Mouse (Mus musculus) left cerebral cortex, adult 2 months (tissue): Measurements from ENCODE around the gene Ccser1. TPM values are rescaled to one million over a fixed set of nuclear protein-coding genes. Genes with fewer than 3 reads are reported as not detected.
A peak's percentile ranks its signal among the peaks of the same experiment; 100 is the strongest.

Experiments
- DNase-seq, 2 experiments: peaks; one replicate each; pipeline ENCODE4 v3.0.0; 2021 to 2022; ENCODE audit warnings: low spot score in 2 of 2, mixed read lengths in 1 of 2; ENCODE audit errors: extremely low spot score in 1 of 2
- H3K27ac ChIP-seq: fragments of 200-600 bp; 2 replicates; pipeline ENCODE4 v1.8.1; 2022
- H3K4me3 ChIP-seq: fragments of 200-600 bp; 2 replicates; pipeline ENCODE4 v1.8.1; 2022
- CTCF ChIP-seq: fragments of 200-600 bp; IDR thresholded peaks from 2 replicates; pipeline ENCODE4 v1.8.1; 2022; ENCODE audit warnings: antibody characterized with exemption, mild to moderate bottlenecking, moderate library complexity
- intact Hi-C: fragments of 180-260 bp; cut with DNase I; formaldehyde crosslinking; loops from one replicate; pipeline ENCODE4 v1.15.1; 2025
- total RNA-seq, 2 experiments: library from RNA; stranded (reverse); gene quantifications; 2 replicates each; pipeline ENCODE4 v1.2.3; 2021

The Ccser1 gene
- total RNA-seq, 2 experiments from 2014 or later, result 34.2 to 36.0 TPM

DNA sequence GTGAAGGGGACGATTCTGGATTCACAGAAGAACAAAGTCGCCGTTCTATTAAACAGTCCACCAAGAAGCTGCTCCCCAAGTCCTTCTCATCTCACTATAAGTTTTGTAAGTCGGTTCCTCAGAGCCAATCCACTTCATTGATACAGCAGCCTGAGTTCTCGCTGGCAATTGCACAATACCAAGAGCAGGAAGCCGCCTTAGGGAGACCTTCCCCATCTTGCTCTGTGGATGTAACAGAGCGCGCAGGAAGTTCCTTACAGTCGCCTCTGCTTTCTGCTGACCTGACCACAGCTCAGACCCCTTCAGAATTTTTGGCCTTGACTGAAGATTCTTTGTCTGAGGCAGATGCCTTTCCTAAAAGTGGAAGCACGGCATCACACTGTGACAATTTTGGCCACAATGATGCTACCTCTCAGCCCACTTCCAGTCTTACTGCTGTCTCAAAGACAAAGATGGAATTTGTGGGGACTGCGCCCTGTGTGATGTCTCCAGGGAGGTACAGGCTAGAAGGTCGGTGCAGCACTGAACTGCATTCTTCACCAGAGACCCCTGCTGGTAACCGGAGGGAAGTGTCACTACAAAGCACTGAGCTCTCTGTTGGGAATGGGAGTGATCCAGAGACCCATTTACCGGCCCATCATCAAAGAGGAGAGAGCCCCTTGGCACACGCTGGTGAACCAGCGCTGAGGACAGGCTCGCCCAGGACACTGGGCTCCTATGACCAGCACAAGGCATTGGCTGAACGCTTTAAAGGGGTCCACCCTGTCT is 131.4 kb downstream of the Ccser1 start:
- Histone ChIP-seq H3K4me3 (no peak overlapping the region), H3K27ac (no peak overlapping the region)
- intact Hi-C loops, result no loop called here
- TF ChIP-seq CTCF, result peak; percentile 18
- DNase-seq, result no peak

DNA sequence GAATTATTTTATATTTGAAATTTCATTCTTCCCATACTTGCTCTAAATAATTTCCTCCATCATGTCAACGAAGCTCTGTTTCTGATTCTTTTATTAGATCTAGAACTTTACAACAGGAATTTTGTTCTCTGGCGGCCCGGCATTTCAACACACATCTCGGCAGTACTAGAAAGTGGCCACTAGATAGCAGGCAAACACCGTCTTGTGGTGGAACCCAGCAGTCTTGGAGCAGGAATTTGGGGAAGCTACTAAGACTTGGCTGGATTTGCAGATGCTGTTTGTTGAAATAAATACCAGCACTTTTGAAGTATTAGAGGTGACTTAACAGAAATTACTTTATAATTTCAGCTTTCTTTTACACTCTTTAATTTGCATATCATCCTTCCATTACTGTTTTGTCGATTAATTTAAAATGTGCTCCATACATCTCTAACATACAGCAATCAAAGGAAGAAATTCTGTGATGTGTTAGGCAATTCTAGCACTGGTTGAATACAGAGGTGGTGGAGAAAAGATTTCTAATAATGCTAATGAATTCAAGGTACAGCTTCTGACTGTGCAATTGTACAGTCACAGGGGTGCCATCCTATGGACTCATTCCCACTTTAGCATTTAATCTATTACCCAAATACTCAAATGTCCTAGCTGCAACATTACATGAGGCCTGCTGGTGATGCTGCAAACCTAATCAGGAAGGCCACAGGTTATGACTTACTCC is 135.9 kb downstream of the Ccser1 start:
- TF ChIP-seq CTCF, result peak; percentile 87
- Histone ChIP-seq H3K27ac (no peak overlapping the region), H3K4me3 (no peak overlapping the region)
- intact Hi-C loops, result no loop called here
- DNase-seq, result peak; percentile 53 to 63

DNA sequence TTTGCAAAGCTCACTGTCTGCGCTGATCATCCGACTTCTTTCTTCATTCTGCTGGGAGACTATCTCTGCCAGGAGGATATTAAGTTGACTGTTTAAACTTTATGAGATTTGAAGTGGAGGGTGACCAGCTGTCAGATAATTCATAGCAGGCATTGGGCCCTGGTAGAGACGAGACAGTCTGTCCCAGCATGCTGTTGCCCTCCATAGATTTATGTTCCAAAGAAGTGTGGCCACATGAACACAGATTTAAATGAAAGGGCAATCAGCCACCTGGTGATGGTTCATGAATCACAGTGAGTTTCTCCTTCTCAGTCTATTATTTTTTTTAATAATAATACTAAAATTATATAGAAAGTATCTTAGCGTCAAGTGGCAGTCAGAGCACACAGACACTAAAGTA is 140.7 kb downstream of the Ccser1 start:
- no peak for DNase-seq
- no peak overlapping the region for H3K4me3 ChIP-seq
- H3K27ac ChIP-seq, result no peak overlapping the region
- intact Hi-C loops, result no loop called here
- TF ChIP-seq CTCF, result no peak

DNA sequence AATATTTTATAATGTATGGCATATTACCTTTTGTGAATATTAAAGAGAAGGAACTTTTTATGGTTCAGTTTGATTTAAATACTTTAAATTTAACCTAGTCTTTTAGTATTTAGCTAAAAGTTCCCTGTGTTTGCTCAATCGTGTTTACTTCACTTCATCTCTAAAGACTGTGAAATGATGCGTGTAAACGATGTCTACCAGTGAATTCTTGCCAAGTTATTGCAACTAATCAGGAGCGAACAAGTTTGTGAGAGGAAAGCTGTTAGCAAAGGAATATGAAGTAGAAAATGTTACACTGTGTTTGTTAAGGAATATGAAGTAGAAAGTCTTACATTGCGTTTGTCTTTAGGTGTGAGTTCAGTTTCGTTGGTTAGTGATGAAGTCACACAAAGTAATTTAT is 142.2 kb downstream of the Ccser1 start:
- H3K27ac ChIP-seq, result no peak overlapping the region
- DNase-seq, result no peak
- no peak for TF ChIP-seq CTCF
- H3K4me3 ChIP-seq, result no peak overlapping the region
- intact Hi-C loops, result no loop called here

DNA sequence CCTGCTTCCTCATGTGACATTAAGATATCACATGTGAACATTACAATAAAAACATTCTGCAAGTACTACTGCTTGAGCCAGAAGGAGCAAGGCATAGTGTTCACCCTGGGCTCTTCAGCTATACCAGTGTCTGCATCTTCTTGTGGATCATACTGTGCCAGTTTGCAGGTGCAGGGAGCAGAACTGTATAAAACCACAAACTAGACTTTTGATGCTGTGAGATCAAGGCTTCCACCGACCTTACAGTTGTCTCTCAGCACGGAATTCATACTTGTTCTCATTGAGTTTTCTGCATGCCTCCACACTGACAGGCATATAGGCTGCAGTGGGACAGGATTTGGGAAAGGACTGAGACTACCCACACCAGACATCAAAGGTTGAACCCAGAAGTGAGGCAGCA is 146.0 kb downstream of the Ccser1 start:
- DNase-seq, result no peak
- Histone ChIP-seq H3K27ac (no peak overlapping the region), H3K4me3 (no peak overlapping the region)
- TF ChIP-seq CTCF, result no peak
- intact Hi-C loops, result no loop called here

DNA sequence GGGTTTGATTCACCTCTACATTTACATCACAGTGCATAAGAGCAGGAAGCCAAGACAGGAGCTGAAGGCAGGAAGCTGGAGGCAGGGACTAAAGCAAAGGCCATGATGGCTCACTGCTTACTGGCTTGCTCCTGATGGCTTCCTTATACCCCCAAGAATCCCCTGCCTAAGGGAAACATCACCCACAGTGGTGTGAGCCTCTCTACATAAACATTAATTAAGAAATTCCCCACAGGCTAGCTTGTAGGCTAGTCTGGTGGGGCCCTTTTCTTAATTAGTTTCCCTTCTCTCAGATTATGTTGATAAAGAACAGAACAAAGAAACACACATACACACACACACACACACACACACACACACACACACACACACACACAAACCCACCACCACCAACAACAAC is 148.9 kb downstream of the Ccser1 start:
- no peak for DNase-seq
- TF ChIP-seq CTCF, result no peak
- intact Hi-C loops, result no loop called here
- H3K27ac ChIP-seq, result no peak overlapping the region
- no peak overlapping the region for H3K4me3 ChIP-seq

DNA sequence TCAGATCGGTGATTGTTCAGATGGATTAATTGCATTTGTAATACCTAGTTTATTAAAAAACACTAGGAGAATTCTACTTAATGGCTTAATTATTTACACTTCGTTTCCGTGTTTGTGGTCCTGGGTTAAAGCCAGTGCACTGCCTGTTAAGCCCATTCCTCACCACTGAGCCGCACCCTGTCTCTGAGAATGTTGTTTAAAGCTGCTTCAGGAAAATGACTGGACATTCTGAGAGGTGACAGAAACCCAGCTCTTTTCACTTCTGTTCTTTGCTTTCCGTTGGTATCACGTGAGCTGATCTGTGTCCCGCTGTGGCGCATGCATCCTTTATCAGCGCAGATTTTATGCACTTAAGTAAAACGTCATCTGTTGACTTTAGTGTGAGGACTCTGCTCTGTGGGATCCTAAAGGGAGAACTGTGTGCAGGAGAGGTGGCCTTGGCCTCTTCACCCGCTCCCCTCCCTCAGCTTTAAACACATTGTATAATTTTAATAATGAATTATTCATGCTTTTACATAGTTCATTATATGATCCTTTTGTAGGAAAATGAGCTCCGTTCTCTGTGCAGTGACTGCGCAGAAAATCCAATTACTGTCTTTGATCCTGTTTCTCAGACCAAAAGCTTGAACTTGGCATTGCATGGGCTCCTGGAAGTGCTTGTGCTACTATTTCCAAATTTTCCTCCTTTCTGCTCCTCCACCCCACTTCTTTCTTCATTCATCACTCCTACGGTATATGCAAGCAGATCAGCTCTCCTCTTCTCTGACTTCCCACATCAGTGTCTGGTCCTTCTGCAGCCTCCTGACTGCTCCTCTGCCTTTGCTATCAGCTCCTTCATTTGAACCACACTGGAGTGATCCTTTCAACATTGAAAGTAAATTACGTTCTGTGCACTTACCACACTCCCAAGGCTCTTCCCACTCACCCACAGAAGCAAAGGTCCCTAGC is 149.7 kb downstream of the Ccser1 start:
- H3K4me3 ChIP-seq, result peak overlapping the region; percentile 22
- DNase-seq, result no peak
- intact Hi-C loops, result no loop called here
- H3K27ac ChIP-seq, result no peak overlapping the region
- TF ChIP-seq CTCF, result no peak

DNA sequence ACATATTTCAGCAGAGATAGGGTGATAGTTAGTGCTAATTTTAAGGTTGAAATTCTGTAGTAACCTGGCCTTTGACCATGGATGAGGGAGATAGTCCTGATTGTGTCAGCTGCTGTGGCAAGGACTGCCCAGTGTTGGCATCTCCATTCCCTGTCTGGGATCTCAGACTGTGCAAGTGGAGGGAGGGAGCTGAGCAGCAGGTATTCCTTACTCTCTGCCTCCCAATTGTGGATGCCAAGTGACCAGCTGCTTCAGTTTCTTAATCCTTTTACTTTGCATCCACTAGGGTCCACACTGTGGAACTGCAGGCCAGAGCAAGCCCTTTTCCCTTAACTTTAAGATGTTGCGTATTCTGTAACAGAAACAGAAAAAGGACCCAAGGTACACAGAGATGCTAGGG is 154.3 kb downstream of the Ccser1 start:
- Histone ChIP-seq H3K4me3 (no peak overlapping the region), H3K27ac (no peak overlapping the region)
- DNase-seq, result no peak
- no peak for TF ChIP-seq CTCF
- intact Hi-C loops, result no loop called here

DNA sequence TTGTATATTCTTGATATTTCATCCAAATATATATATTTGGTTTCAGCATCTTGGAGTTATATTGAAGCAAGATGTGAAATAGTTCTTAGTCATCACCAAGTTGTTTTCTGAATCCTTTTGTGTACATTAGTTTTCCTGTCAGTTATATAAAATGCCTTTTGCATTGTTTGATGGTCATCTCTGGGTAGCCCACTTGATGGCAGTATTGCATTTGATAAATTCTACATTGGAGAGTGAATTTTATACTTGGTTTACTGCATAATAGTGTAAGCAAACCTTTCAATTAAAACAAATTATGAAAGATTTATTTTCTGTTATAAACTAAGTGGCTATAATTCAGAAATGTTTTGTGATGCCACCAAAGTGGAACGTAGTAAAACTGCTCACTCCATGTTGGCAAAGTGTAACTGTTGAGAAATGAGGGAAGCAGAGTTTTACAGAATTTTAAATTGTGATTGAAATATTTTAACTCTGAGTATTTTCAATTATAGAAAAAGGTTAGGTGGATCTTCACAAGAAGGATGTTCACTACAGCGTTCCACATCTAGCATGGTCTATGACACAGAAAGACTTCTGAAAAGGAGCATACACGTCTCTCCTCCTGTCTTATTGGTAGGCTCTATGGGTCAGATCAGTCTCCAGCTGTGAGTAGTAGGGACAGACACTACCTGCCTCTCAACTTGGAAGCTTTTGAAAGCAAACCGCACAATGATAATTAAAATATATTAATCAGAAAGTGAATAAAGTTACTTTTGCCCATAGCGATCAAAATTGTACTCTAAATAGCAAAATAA is 167.1 kb downstream of the Ccser1 start:
- H3K4me3 ChIP-seq, result no peak overlapping the region
- H3K27ac ChIP-seq, result no peak overlapping the region
- TF ChIP-seq CTCF, result peak; percentile 71
- DNase-seq, result no peak
- intact Hi-C loops, result no loop called here

DNA sequence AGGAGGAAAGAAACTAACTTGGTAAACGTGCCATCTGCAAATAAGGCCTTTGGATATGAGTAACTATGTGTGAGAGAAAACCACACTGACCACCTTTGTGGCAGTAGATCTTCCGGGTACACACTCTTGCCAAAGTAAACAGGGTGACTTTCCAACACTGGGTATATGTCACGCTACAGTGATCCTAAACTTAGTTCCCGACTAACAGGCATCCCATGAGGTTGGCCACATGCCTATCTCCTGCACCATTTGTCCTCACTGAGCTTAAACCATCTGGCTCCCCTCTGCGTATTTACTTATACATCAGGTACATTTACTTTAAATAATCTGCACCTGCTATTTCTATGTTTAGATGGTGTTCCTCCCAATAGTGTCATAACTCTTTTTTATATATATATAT is 183.6 kb downstream of the Ccser1 start:
- TF ChIP-seq CTCF, result no peak
- DNase-seq, result no peak
- intact Hi-C loops, result no loop called here
- no peak overlapping the region for H3K4me3 ChIP-seq
- H3K27ac ChIP-seq, result no peak overlapping the region

DNA sequence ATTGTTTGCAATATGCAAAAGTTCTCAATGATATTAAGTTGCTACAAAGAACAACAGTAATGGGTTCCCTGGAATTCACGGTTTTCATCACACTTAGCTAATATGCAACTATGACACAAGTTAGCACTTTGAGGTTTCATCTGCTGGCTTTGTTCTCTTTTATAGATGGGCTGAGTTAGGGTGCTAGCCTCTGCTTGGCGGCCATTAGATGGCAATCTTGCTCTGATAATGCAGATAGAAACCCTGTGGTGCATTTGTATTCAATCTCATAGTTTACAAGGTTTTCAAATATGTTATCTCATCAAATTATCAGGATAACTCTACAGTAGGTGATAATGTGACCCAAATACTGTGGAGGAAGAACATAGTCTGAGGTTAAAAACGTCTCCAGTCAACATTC is 202.4 kb downstream of the Ccser1 start:
- no peak for DNase-seq
- no peak overlapping the region for H3K27ac ChIP-seq
- peak; percentile 55 for TF ChIP-seq CTCF
- H3K4me3 ChIP-seq, result no peak overlapping the region
- intact Hi-C loops, result loop anchor here (10.0 kb wide), 1 partner anchor 522 kb away; no protein-coding TSS in a partner anchor
